Mouse (Mus musculus) testis, adult 2 months (tissue): ENCODE data around the gene Fam183b. TPM values are rescaled to one million over a fixed set of nuclear protein-coding genes. Genes with fewer than 3 reads are reported as not detected.
"Not testable (repeated sequence)": the region's sequence is repeated elsewhere in the genome, so short reads cannot be mapped to it uniquely, and the experiment has no call there.

Experiments
- H3K27ac ChIP-seq: fragments of 200-500 bp; 2 replicates; pipeline ENCODE4 v1.5.1; 2012; ENCODE audit warnings: low read depth, low read length; ENCODE audit not compliant: control insufficient read depth, insufficient read depth
- H3K27me3 ChIP-seq: fragments of 200-500 bp; 2 replicates; pipeline ENCODE4 v1.6.1; 2012; ENCODE audit warnings: mild to moderate bottlenecking, low read length, moderate library complexity; ENCODE audit not compliant: control insufficient read depth, insufficient read depth
- H3K36me3 ChIP-seq: fragments of 200-500 bp; 2 replicates; pipeline ENCODE4 v1.6.1; 2012; ENCODE audit warnings: mild to moderate bottlenecking, low read length; ENCODE audit not compliant: control insufficient read depth, insufficient read depth
- H3K4me1 ChIP-seq: fragments of 200-500 bp; 2 replicates; pipeline ENCODE4 v1.6.1; 2012; ENCODE audit warnings: low read length; ENCODE audit not compliant: control insufficient read depth, insufficient read depth
- H3K4me3 ChIP-seq: fragments of 200-500 bp; 2 replicates; pipeline ENCODE4 v1.5.1; 2012; ENCODE audit warnings: low read depth, mild to moderate bottlenecking, low read length, moderate library complexity, mixed read lengths; ENCODE audit not compliant: control insufficient read depth
- CTCF ChIP-seq: fragments of 200-500 bp; IDR thresholded peaks from 2 replicates; pipeline ENCODE4 v1.5.1; 2012; ENCODE audit warnings: low read depth, mild to moderate bottlenecking, inconsistent platforms, low read length, moderate library complexity; ENCODE audit not compliant: control insufficient read depth, insufficient read depth, insufficient replicate concordance
- POLR2A ChIP-seq: fragments of 200-500 bp; IDR thresholded peaks from 2 replicates; pipeline ENCODE4 v1.6.1; 2012; ENCODE audit warnings: low read depth, mild to moderate bottlenecking, inconsistent platforms, low read length, moderate library complexity; ENCODE audit not compliant: control insufficient read depth
- polyA plus RNA-seq: library from polyadenylated mRNA; depleted of rRNA; stranded (reverse); fragments of >200 nt; gene quantifications from 2 replicates; pipeline ENCODE4 v1.2.3, GENCODE M21; 2012; rRNA removed

Fam183b gene
- 142 and 144 TPM in 2 replicates for polyA plus RNA-seq

DNA sequence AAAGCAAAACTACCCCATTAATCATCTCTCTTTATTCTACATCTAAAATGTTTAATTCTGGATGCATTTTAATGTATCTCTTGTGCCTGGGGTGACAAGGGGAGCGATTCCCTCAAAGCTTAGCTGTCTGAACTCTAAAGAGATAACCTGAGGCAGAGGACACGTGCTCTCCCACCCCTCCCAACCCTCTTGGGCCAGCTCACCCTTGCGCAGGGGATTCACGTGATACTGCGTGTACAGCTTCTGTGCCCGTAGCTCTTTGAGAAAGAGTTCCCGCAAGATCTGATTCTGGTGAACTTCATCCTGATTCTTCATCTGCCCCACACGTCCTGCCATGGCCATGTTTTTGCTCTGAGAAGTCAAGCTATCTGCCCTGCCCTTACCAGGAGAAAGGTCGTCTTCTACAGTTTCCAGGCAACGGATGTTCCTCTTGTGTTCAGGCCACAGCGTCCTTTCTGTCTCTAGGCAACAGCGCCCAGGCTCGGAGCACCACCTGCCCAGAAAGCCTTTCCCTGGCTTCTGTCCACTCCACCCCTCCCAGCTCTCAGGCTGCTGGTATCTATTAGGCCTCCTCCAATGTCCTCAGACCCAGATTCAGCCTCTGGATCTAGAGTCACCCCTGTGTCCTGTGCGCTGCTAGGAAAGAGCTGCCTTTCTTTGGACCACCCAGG is at the start of gene Fam183b:
Gene Fam183b, minus strand, starts transcription at position 403 of the 671 bp plus-strand sequence.
- H3K36me3 ChIP-seq: no peaks in the 10 kb centered on the region
- TF ChIP-seq POLR2A (peak; percentile 85), CTCF (no peak)
- no peak within 1 kb of the TSS for H3K27ac ChIP-seq
- H3K4me3 ChIP-seq: peak within 1 kb of the TSS; percentile 85
- peaks cover 7% of the 10 kb centered on the region for H3K4me1 ChIP-seq
- no peaks in the 10 kb centered on the region for H3K27me3 ChIP-seq

DNA sequence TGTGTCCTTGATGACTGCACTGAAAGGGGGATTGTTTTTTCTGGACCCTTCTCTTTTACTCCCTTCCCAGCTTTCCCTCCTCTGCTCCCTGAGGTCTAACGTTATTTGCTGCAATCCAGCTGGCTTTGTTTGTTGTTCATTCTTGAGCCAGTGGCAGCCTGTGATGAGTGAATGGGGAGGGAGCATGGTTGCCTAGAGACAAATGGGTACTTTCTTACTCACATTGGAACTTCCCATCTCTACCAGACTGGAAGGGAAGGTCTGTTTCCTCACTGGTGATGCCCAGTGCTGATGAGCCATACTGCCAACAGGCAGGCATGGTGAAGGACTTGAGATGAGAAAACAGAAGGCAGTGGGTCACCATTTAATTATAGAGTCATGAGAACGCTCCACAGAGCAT is 48.0 kb upstream of the Fam183b start:
- H3K36me3 ChIP-seq: no peaks in the 10 kb centered on the region
- H3K27ac ChIP-seq: no peak overlapping the region
- H3K4me1 ChIP-seq: peaks cover 2% of the 10 kb centered on the region; the same call in 1 of the 2 replicates
- TF ChIP-seq POLR2A: no peak
- TF ChIP-seq CTCF: no peak
- no peak overlapping the region for H3K4me3 ChIP-seq
- no peaks in the 10 kb centered on the region for H3K27me3 ChIP-seq

DNA sequence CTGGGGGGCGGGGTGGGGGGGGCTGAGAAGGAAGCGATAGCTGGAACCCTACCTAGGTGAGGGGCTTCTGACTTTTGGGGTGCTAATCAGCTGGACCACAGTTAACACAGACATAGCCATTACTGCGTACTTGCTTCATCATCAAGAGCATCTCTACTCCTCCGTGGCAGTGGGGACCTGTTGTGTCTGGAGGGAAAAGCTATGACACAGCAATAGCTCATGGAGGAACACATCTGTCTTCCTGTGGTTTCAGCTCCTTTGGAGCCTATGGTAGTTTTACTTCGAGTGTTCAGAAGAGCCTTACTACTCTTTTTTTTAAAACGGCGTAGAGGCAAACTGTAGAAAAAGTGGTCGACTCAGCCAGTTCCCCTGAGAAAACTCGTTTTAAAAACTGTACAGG is 45.9 kb upstream of the Fam183b start:
- no peak for TF ChIP-seq CTCF
- TF ChIP-seq POLR2A: no peak

DNA sequence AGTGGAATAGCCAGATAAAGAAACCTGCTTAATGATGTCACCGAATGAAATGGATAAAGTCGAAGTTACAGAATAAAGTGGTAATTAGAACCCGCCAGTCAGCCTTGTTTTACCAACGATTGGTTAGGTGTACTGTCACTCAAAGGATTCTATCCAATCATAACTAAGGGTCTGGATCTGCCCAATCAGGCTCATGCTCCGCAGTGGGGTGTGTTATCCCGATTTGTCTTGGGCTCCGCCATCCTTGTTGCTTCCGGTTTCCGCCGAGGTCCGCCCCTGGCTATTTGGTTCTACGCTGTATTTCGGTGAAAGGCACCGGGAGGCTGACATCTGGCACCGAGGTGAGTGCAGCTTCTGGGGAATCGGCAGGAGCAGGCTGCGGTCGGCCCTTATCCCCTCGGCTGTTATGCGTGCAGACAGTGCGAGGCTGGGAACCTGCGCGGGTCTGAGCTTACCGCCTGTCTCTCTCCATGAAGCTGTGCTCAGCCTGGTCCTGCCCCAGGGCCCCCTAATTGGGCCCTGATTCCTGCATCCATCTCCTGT is 45.2 kb upstream of the Fam183b start, which contains the start of gene Gm12258:
Gene Gm12258, plus strand, starts transcription at position 240 of the 543 bp plus-strand sequence.
- H3K4me3 ChIP-seq: peak within 1 kb of the TSS; percentile 94
- H3K36me3 ChIP-seq: no peaks in the 10 kb centered on the region
- peak; percentile 62 for TF ChIP-seq POLR2A
- TF ChIP-seq CTCF: no peak
- no peaks in the 10 kb centered on the region for H3K27me3 ChIP-seq
- peak within 1 kb of the TSS; percentile 14; the same call in 1 of the 2 replicates for H3K27ac ChIP-seq
- H3K4me1 ChIP-seq: peaks cover 2% of the 10 kb centered on the region; the same call in 1 of the 2 replicates

More for the DNA sequence above, 45.9 kb upstream of the Fam183b start:
- H3K36me3 ChIP-seq: no peaks in the 10 kb centered on the region
- peaks cover 2% of the 10 kb centered on the region; the same call in 1 of the 2 replicates for H3K4me1 ChIP-seq
- H3K27ac ChIP-seq: no peak overlapping the region
- H3K4me3 ChIP-seq: no peak overlapping the region
- H3K27me3 ChIP-seq: no peaks in the 10 kb centered on the region

DNA sequence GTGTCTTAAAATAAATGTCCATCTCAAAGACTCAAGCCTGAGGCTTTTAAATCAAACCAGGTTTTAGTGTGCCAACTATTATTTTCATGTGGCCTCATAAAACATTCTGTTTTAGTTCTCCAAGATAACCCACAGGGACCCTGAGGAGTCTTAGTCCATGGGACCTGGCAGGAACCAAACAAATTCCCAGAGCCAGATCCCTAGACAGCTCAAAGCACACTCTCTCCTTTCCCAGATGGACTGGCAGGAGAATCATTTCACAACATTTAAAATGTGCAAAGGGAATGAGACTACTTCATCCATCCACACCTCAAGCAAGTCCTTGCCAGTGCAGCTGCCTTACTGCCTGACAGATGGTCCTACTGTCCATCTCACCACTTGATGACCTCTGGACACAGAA is 37.2 kb upstream of the Fam183b start, which contains the start of gene Olfr311:
Gene Olfr311, plus strand, starts transcription at position 301 of the 400 bp plus-strand sequence.
- H3K4me1 ChIP-seq, H3K27ac ChIP-seq, H3K36me3 ChIP-seq, H3K4me3 ChIP-seq, H3K27me3 ChIP-seq: not testable (repeated sequence)

DNA sequence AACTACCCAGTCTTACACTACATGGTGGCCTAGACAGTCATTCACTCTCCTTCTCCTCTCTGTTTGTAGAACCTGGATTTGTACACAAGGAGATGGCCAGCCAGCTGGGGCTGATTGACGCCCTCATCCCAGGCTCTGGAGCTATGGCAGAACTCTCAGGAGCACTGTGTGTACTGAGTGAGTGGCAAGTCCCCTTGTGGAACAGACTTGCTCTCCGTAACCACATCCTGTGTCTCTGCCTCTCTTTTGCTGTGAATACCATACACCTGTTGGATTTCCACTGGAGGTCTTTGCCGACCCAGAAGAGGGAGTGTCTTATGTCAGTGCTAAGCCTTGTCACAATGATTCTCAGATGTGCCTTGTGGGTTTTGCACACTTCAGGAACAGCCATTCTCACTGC is 30.8 kb upstream of the Fam183b start:
- H3K27me3 ChIP-seq, H3K4me1 ChIP-seq, H3K4me3 ChIP-seq, H3K36me3 ChIP-seq, H3K27ac ChIP-seq: not testable (repeated sequence)

DNA sequence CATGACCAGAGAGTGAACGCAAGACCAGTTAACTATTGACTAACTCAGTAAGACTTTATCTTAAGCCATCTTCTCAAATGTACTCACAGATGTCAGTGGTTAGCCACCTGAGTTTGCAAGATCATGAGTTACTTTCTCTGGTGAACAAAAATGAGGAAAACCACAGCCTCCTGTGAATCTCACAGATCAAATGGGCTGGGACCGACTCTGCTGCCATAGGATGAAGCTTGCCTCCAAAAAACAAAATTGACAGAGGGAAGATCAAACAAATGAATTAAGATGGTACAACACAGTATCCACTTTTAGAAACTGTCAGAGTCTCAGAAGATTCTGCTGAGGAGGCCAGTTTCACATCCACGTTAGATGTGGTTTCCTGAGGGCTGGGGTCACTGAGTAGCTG is 28.0 kb upstream of the Fam183b start:
- TF ChIP-seq POLR2A (no peak), CTCF (no peak)
- H3K4me1 ChIP-seq: no peaks in the 10 kb centered on the region
- no peak overlapping the region for H3K27ac ChIP-seq
- H3K27me3 ChIP-seq: no peaks in the 10 kb centered on the region
- no peak overlapping the region for H3K4me3 ChIP-seq
- H3K36me3 ChIP-seq: no peaks in the 10 kb centered on the region

DNA sequence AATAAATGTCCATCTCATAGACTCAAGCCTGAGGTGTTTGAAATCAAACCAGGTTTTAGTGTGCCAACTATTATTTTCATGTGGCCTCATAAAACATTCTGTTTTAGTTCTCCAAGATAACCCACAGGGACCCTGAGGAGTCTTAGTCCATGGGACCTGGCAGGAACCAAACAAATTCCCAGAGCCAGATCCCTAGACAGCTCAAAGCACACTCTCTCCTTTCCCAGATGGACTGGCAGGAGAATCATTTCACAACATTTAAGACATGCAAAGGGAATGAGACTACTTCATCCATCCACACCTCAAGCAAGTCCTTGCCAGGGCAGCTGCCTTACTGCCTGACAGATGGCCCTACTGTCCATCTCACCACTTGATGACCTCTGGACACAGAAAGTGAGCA is 27.2 kb upstream of the Fam183b start, which contains the start of gene Olfr312:
Gene Olfr312, plus strand, starts transcription at position 301 of the 400 bp plus-strand sequence.
- not testable (repeated sequence) for H3K27ac ChIP-seq, H3K27me3 ChIP-seq, H3K4me1 ChIP-seq, H3K36me3 ChIP-seq, H3K4me3 ChIP-seq
